Mouse (Mus musculus) c-Kit-positive CD71-positive TER-119-negative erythroid progenitor cells, embryonic 14.5 days (primary cell): ENCODE measurements around the gene Nav2.

Experiments
- DNase-seq: peaks from one replicate; pipeline ENCODE4 v3.0.0-alpha.2; 2013; ENCODE audit warnings: low read depth

The Nav2 gene

GRCm38 (mm10) chr7:49634291-49635073 lies 726.0 kb downstream of the Nav2 start:
- DNase-seq: no peak

- DNase-seq: no peak
Observed at GRCm38 (mm10) chr7:49635074-49635621, 726.6 kb downstream of the Nav2 start.

DNA sequence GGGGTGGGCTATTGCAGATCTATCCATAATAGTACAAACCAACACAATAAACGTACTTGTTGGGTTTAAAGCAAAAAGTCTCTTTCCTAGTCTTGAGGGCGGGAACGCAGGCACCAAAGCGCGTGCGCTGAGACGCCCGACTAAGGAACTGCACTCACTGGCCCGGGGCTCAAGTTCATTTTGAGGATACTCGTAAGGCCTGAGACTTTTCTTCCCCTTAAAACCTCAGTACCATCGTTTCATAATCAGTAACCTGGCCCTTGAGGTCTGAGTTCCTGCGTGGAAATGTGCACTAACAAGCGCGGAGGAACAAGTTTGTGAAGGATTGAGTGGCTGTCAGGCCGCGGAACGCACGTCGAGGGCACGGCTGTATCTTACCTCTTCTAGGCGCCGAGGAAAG lies 727.5 kb downstream of the Nav2 start:
- DNase-seq: no peak

- DNase-seq: no peak
Observed at GRCm38 (mm10) chr7:49636491-49637115, 728.1 kb downstream of the Nav2 start, which contains the start of gene Dbx1. Gene Dbx1, minus strand, starts transcription at chr7:49636849.

- no peak for DNase-seq
Observed at GRCm38 (mm10) chr7:49637281-49637680, 728.8 kb downstream of the Nav2 start.

DNA sequence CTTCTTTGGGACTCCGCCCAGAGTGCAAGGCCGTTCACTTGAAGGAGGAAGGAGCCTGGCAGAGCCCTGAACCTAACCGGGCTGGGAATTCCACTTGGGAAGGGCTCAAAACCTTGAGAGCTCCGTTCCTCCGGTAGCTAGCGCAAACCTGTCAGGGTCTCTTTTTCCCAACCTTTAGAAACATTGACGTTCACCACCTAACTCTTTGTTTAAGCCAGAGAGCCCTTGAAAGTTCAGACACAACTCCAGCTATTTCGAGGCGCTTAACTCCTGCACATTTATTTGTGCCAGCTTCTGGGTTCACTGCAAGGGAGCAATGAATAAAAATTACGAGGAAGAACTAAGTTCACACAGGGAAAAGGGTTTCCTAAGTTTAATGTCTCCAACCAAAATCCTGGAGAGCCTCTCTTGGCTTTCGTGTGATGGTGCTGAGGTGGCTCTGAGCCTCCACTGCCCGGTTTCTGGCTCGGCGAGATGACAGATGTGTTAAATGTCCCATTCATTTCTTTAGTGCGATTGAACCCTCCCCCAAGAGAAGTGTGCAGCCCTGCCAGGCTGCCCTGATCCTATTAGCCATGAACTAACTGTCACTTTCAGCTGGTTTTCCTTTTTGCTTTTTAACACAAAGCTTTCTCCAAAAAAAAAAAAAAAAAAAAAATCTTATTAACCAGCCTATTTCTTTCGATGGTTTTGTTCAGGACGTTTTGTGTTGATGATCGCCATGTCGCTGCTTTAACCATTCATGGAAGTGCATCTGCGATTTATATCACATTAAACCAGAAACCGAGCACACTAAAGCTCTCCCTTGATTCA lies 729.5 kb downstream of the Nav2 start:
- DNase-seq: no peak

DNA sequence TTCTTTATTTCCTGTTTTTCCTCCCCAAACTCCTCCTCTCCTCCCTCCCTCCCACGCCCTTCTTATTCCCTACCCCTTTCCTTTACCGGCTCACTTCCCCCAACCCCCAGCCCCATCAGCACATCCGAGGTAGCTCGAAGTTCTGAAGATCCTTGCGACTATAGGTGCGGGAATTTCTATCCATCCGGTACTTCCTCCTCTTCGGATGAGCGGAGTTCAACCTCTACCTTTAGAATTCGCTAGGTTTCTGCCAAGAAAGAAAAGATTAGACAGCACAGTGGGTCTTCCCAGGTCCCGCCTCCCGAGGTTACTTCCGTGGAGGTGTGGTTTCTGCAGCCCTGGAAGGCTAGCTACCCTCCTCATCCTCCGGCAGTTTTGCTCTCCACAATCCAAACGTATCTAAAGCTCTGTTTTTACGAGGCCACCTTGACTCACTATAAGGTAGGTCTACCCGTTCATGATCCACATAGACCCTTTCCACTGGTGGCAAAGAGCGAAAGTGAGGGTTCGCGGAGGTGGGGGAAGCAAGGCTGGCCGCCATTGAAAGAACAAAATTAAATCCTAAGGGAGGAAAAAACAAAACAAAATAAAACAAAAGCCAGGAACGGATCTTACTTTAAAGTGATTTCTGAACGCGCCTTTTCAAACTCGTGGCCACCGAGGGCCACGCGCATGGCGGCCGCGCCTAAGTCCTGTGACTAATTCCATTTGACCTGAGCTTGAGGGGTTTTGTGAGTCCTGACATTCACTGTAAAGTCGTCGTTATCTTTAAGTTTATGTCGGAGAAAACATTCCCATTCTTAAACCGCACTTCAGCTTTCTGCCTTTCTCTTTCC lies 730.6 kb downstream of the Nav2 start:
- DNase-seq: no peak

- no peak for DNase-seq
Observed at GRCm38 (mm10) chr7:49639864-49640708, 731.6 kb downstream of the Nav2 start.

- no peak for DNase-seq
Observed at GRCm38 (mm10) chr7:49640709-49641305, 732.3 kb downstream of the Nav2 start.
